Mouse (Mus musculus): ENCODE data around the gene Lypd9. TPM values are rescaled to one million over a fixed set of nuclear protein-coding genes. Genes with fewer than 3 reads are reported as not detected.
"Not testable (repeated sequence)": the region's sequence is repeated elsewhere in the genome, so short reads cannot be mapped to it uniquely, and the experiment has no call there.

Gene Lypd9
- polyA plus RNA-seq (2011; ENCODE audit: insufficient read depth, insufficient read length, low replicate concordance, missing spikeins) = not detected in 2 replicates

GRCm38 (mm10) chr11:58452759-58453158 is at the start of gene Lypd9:
Gene Lypd9, minus strand, starts transcription at chr11:58452923.
- Histone ChIP-seq H3K27ac (ENCODE audit: control insufficient read depth, insufficient read depth, low read depth, low read length, poor library complexity) (no peak within 1 kb of the TSS), H3K4me1 (ENCODE audit: control insufficient read depth, insufficient read depth, low read length) (no peaks in the 10 kb centered on the region), H3K4me3 (replicated peaks; ENCODE audit: control insufficient read depth, low read depth, low read length) (no peak within 1 kb of the TSS)
- no peak for TF ChIP-seq CTCF (IDR thresholded peaks at IDR 0.05; ENCODE audit: control insufficient read depth, insufficient read depth, low read length)
- 90% methylated on average over 9 of the region's 9 CpGs for WGBS

GRCm38 (mm10) chr11:58502472-58502871 is 49.7 kb upstream of the Lypd9 start, which contains the start of gene Olfr331:
Gene Olfr331, minus strand, starts transcription at chr11:58502572.
- not testable (repeated sequence) for H3K27ac ChIP-seq (ENCODE audit: control insufficient read depth, insufficient read depth, low read depth, low read length, poor library complexity); H3K4me1 ChIP-seq (ENCODE audit: control insufficient read depth, insufficient read depth, low read length); H3K4me3 ChIP-seq (replicated peaks; ENCODE audit: control insufficient read depth, low read depth, low read length)

- Histone ChIP-seq H3K4me3 (replicated peaks; ENCODE audit: control insufficient read depth, low read depth, low read length) (no peak overlapping the region), H3K27ac (ENCODE audit: control insufficient read depth, insufficient read depth, low read depth, low read length, poor library complexity) (no peak overlapping the region), H3K4me1 (ENCODE audit: control insufficient read depth, insufficient read depth, low read length) (no peaks in the 10 kb centered on the region)
- 59% methylated on average over 3 of the region's 3 CpGs for WGBS
- TF ChIP-seq POLR2A (IDR thresholded peaks at IDR 0.05; ENCODE audit: borderline replicate concordance, control insufficient read depth, low read depth, low read length) (no peak), CTCF (IDR thresholded peaks at IDR 0.05; ENCODE audit: control insufficient read depth, insufficient read depth, low read length) (no peak)
Measured at GRCm38 (mm10) chr11:58499290-58499689, 46.6 kb upstream of the Lypd9 start.

- H3K4me1 ChIP-seq (ENCODE audit: control insufficient read depth, insufficient read depth, low read length) = no peaks in the 10 kb centered on the region
- WGBS = 76% methylated on average over 9 of the region's 9 CpGs
- TF ChIP-seq CTCF (IDR thresholded peaks at IDR 0.05; ENCODE audit: control insufficient read depth, insufficient read depth, low read length) (no peak), POLR2A (IDR thresholded peaks at IDR 0.05; ENCODE audit: borderline replicate concordance, control insufficient read depth, low read depth, low read length) (no peak)
Measured at GRCm38 (mm10) chr11:58498761-58499160, 46.0 kb upstream of the Lypd9 start.

GRCm38 (mm10) chr11:58492455-58492854 is 39.7 kb upstream of the Lypd9 start, which contains the start of gene Olfr332:
Gene Olfr332, minus strand, starts transcription at chr11:58492555.
- TF ChIP-seq POLR2A (IDR thresholded peaks at IDR 0.05; ENCODE audit: borderline replicate concordance, control insufficient read depth, low read depth, low read length) (no peak), CTCF (IDR thresholded peaks at IDR 0.05; ENCODE audit: control insufficient read depth, insufficient read depth, low read length) (no peak)
- Histone ChIP-seq H3K27ac (ENCODE audit: control insufficient read depth, insufficient read depth, low read depth, low read length, poor library complexity) (no peak within 1 kb of the TSS), H3K4me3 (replicated peaks; ENCODE audit: control insufficient read depth, low read depth, low read length) (no peak within 1 kb of the TSS), H3K4me1 (ENCODE audit: control insufficient read depth, insufficient read depth, low read length) (no peaks in the 10 kb centered on the region)
- WGBS = 70% methylated on average over 2 of the region's 2 CpGs

More at GRCm38 (mm10) chr11:58498761-58499160, 46.0 kb upstream of the Lypd9 start:
- Histone ChIP-seq H3K4me3 (replicated peaks; ENCODE audit: control insufficient read depth, low read depth, low read length) (no peak overlapping the region), H3K27ac (ENCODE audit: control insufficient read depth, insufficient read depth, low read depth, low read length, poor library complexity) (no peak overlapping the region)

GRCm38 (mm10) chr11:58462170-58462569 is 9.4 kb upstream of the Lypd9 start, which contains the start of gene Olfr30:
Gene Olfr30, minus strand, starts transcription at chr11:58462270.
- TF ChIP-seq POLR2A (IDR thresholded peaks at IDR 0.05; ENCODE audit: borderline replicate concordance, control insufficient read depth, low read depth, low read length) (no peak), CTCF (IDR thresholded peaks at IDR 0.05; ENCODE audit: control insufficient read depth, insufficient read depth, low read length) (no peak)
- no peaks in the 10 kb centered on the region for H3K4me1 ChIP-seq (ENCODE audit: control insufficient read depth, insufficient read depth, low read length)
- H3K4me3 ChIP-seq (replicated peaks; ENCODE audit: control insufficient read depth, low read depth, low read length) = no peak within 1 kb of the TSS
- H3K27ac ChIP-seq (ENCODE audit: control insufficient read depth, insufficient read depth, low read depth, low read length, poor library complexity) = no peak within 1 kb of the TSS

- H3K4me1 ChIP-seq (ENCODE audit: control insufficient read depth, insufficient read depth, low read length) = no peaks in the 10 kb centered on the region
- 50% methylated on average over 4 of the region's 4 CpGs for WGBS
- H3K4me3 ChIP-seq (replicated peaks; ENCODE audit: control insufficient read depth, low read depth, low read length) = no peak overlapping the region
- TF ChIP-seq POLR2A (IDR thresholded peaks at IDR 0.05; ENCODE audit: borderline replicate concordance, control insufficient read depth, low read depth, low read length) = no peak
- TF ChIP-seq CTCF (IDR thresholded peaks at IDR 0.05; ENCODE audit: control insufficient read depth, insufficient read depth, low read length) = no peak
- no peak overlapping the region for H3K27ac ChIP-seq (ENCODE audit: control insufficient read depth, insufficient read depth, low read depth, low read length, poor library complexity)
Measured at GRCm38 (mm10) chr11:58453592-58453991, 869 bp upstream of the Lypd9 start.

- TF ChIP-seq POLR2A (IDR thresholded peaks at IDR 0.05; ENCODE audit: borderline replicate concordance, control insufficient read depth, low read depth, low read length) = no peak
- no peak for TF ChIP-seq CTCF (IDR thresholded peaks at IDR 0.05; ENCODE audit: control insufficient read depth, insufficient read depth, low read length)
- 30% methylated on average over 5 of the region's 5 CpGs for WGBS
Measured at GRCm38 (mm10) chr11:58437866-58438265, 14.9 kb downstream of the Lypd9 start.

GRCm38 (mm10) chr11:58432259-58432658 is 20.5 kb downstream of the Lypd9 start, which contains the start of gene Gm12253:
Gene Gm12253, plus strand, starts transcription at chr11:58432559.
- Histone ChIP-seq H3K4me1 (ENCODE audit: control insufficient read depth, insufficient read depth, low read length) (no peaks in the 10 kb centered on the region; the same call in 1 of the 2 replicates), H3K4me3 (replicated peaks; ENCODE audit: control insufficient read depth, low read depth, low read length) (no peak within 1 kb of the TSS), H3K27ac (ENCODE audit: control insufficient read depth, insufficient read depth, low read depth, low read length, poor library complexity) (no peak within 1 kb of the TSS)
- 64% methylated on average over 3 of the region's 3 CpGs for WGBS
- TF ChIP-seq CTCF (IDR thresholded peaks at IDR 0.05; ENCODE audit: control insufficient read depth, insufficient read depth, low read length) = no peak
- no peak for TF ChIP-seq POLR2A (IDR thresholded peaks at IDR 0.05; ENCODE audit: borderline replicate concordance, control insufficient read depth, low read depth, low read length)

More at GRCm38 (mm10) chr11:58437866-58438265, 14.9 kb downstream of the Lypd9 start:
- Histone ChIP-seq H3K4me1 (ENCODE audit: control insufficient read depth, insufficient read depth, low read length) (no peaks in the 10 kb centered on the region), H3K4me3 (replicated peaks; ENCODE audit: control insufficient read depth, low read depth, low read length) (no peak overlapping the region), H3K27ac (ENCODE audit: control insufficient read depth, insufficient read depth, low read depth, low read length, poor library complexity) (no peak overlapping the region)

All from bone marrow, adult 2 months (tissue).